Mouse (Mus musculus): ENCODE measurements around the gene Oprl1. TPM values are rescaled to one million over a fixed set of nuclear protein-coding genes. Genes with fewer than 3 reads are reported as not detected.

The Oprl1 gene
- polyA plus RNA-seq, 1 experiment from 2014 or later: 7.5 TPM

GRCm38 (mm10) chr2:181684713-181685112, 30.1 kb upstream of the Oprl1 start:
- Histone ChIP-seq H3K36me3 (ENCODE audit: control insufficient read depth, insufficient read depth, low read length) (peaks cover 5% of the 10 kb centered on the region; the same call in 1 of the 2 replicates), H3K27me3 (ENCODE audit: control insufficient read depth, insufficient read depth, low read length) (no peaks in the 10 kb centered on the region), H3K4me2 (no peak overlapping the region), H3K9ac (ENCODE audit: low read depth, low read length) (no peak overlapping the region), H3K27ac (ENCODE audit: low read depth, low read length) (no peak overlapping the region), H3K4me1 (ENCODE audit: control insufficient read depth, insufficient read depth, low read length) (peaks cover 3% of the 10 kb centered on the region; the same call in 1 of the 2 replicates), H3K9me3 (replicated peaks; ENCODE audit: control insufficient read depth, low read length) (no peaks in the 10 kb centered on the region), H3K4me3 (ENCODE audit: low read depth, low read length) (no peak overlapping the region)
- 57% methylated on average over 1 of the region's 1 CpGs for WGBS (ENCODE audit: insufficient replicate concordance)
- ATAC-seq (replicated peaks; ENCODE audit: insufficient number of reproducible peaks, low FRiP score, low TSS enrichment): no peak

- Histone ChIP-seq H3K9ac (ENCODE audit: low read depth, low read length) (no peak overlapping the region), H3K4me3 (ENCODE audit: low read depth, low read length) (no peak overlapping the region), H3K4me1 (ENCODE audit: control insufficient read depth, insufficient read depth, low read length) (peaks cover 3% of the 10 kb centered on the region; the same call in 1 of the 2 replicates), H3K9me3 (replicated peaks; ENCODE audit: control insufficient read depth, low read length) (no peaks in the 10 kb centered on the region), H3K27me3 (ENCODE audit: control insufficient read depth, insufficient read depth, low read length) (no peaks in the 10 kb centered on the region), H3K27ac (ENCODE audit: low read depth, low read length) (no peak overlapping the region), H3K36me3 (ENCODE audit: control insufficient read depth, insufficient read depth, low read length) (peaks cover 5% of the 10 kb centered on the region; the same call in 1 of the 2 replicates), H3K4me2 (no peak overlapping the region)
- 79% methylated on average over 4 of the region's 4 CpGs for WGBS (ENCODE audit: insufficient replicate concordance)
- ATAC-seq (replicated peaks; ENCODE audit: insufficient number of reproducible peaks, low FRiP score, low TSS enrichment): no peak
These were observed 29.1 kb upstream of the Oprl1 start for GRCm38 (mm10) chr2:181685686-181686085.

GRCm38 (mm10) chr2:181687586-181687985, 27.2 kb upstream of the Oprl1 start:
- no peak overlapping the region; the same call in 1 of the 2 replicates for H3K9ac ChIP-seq (ENCODE audit: low read depth, low read length)
- H3K36me3 ChIP-seq (ENCODE audit: control insufficient read depth, insufficient read depth, low read length): peaks cover 5% of the 10 kb centered on the region; the same call in 1 of the 2 replicates
- peaks cover 5% of the 10 kb centered on the region; the same call in 1 of the 2 replicates for H3K4me1 ChIP-seq (ENCODE audit: control insufficient read depth, insufficient read depth, low read length)
- H3K4me3 ChIP-seq (ENCODE audit: low read depth, low read length): no peak overlapping the region
- H3K4me2 ChIP-seq: no peak overlapping the region
- no peaks in the 10 kb centered on the region for H3K9me3 ChIP-seq (replicated peaks; ENCODE audit: control insufficient read depth, low read length)
- no peaks in the 10 kb centered on the region for H3K27me3 ChIP-seq (ENCODE audit: control insufficient read depth, insufficient read depth, low read length)
- no peak overlapping the region for H3K27ac ChIP-seq (ENCODE audit: low read depth, low read length)
- ATAC-seq (replicated peaks; ENCODE audit: insufficient number of reproducible peaks, low FRiP score, low TSS enrichment): no peak
- WGBS (ENCODE audit: insufficient replicate concordance): 88% methylated on average over 8 of the region's 8 CpGs

GRCm38 (mm10) chr2:181689466-181690160, 25.2 kb upstream of the Oprl1 start:
- Histone ChIP-seq H3K36me3 (ENCODE audit: control insufficient read depth, insufficient read depth, low read length) (peaks cover 5% of the 10 kb centered on the region; the same call in 1 of the 2 replicates), H3K4me2 (no peak overlapping the region), H3K4me3 (ENCODE audit: low read depth, low read length) (no peak overlapping the region), H3K4me1 (ENCODE audit: control insufficient read depth, insufficient read depth, low read length) (peaks cover 10% of the 10 kb centered on the region), H3K27ac (ENCODE audit: low read depth, low read length) (no peak overlapping the region), H3K9ac (ENCODE audit: low read depth, low read length) (no peak overlapping the region), H3K27me3 (ENCODE audit: control insufficient read depth, insufficient read depth, low read length) (no peaks in the 10 kb centered on the region), H3K9me3 (replicated peaks; ENCODE audit: control insufficient read depth, low read length) (no peaks in the 10 kb centered on the region)
- 82% methylated on average over 10 of the region's 10 CpGs for WGBS (ENCODE audit: insufficient replicate concordance)
- no peak for ATAC-seq (replicated peaks; ENCODE audit: insufficient number of reproducible peaks, low FRiP score, low TSS enrichment)

- no peaks in the 10 kb centered on the region for H3K9me3 ChIP-seq (replicated peaks; ENCODE audit: control insufficient read depth, low read length)
- no peak overlapping the region for H3K4me3 ChIP-seq (ENCODE audit: low read depth, low read length)
- H3K36me3 ChIP-seq (ENCODE audit: control insufficient read depth, insufficient read depth, low read length): peaks cover 5% of the 10 kb centered on the region; the same call in 1 of the 2 replicates
- H3K4me1 ChIP-seq (ENCODE audit: control insufficient read depth, insufficient read depth, low read length): peaks cover 10% of the 10 kb centered on the region
- H3K27me3 ChIP-seq (ENCODE audit: control insufficient read depth, insufficient read depth, low read length): peaks cover 3% of the 10 kb centered on the region; the same call in 1 of the 2 replicates
- H3K4me2 ChIP-seq: no peak overlapping the region
- no peak for ATAC-seq (replicated peaks; ENCODE audit: insufficient number of reproducible peaks, low FRiP score, low TSS enrichment)
- H3K27ac ChIP-seq (ENCODE audit: low read depth, low read length): no peak overlapping the region
- no peak overlapping the region for H3K9ac ChIP-seq (ENCODE audit: low read depth, low read length)
- 78% methylated on average over 6 of the region's 6 CpGs for WGBS (ENCODE audit: insufficient replicate concordance)
These were observed 23.7 kb upstream of the Oprl1 start for GRCm38 (mm10) chr2:181691083-181691482.

GRCm38 (mm10) chr2:181691571-181691970, 23.2 kb upstream of the Oprl1 start:
- Histone ChIP-seq H3K4me2 (no peak overlapping the region), H3K27ac (ENCODE audit: low read depth, low read length) (no peak overlapping the region), H3K27me3 (ENCODE audit: control insufficient read depth, insufficient read depth, low read length) (peaks cover 3% of the 10 kb centered on the region; the same call in 1 of the 2 replicates), H3K4me3 (ENCODE audit: low read depth, low read length) (0 out of 2 replicates have a peak overlapping the region, but pooled peaks have one; percentile 1), H3K4me1 (ENCODE audit: control insufficient read depth, insufficient read depth, low read length) (peaks cover 10% of the 10 kb centered on the region), H3K9ac (ENCODE audit: low read depth, low read length) (no peak overlapping the region), H3K9me3 (replicated peaks; ENCODE audit: control insufficient read depth, low read length) (no peaks in the 10 kb centered on the region), H3K36me3 (ENCODE audit: control insufficient read depth, insufficient read depth, low read length) (peaks cover 2% of the 10 kb centered on the region; the same call in 1 of the 2 replicates)
- ATAC-seq (replicated peaks; ENCODE audit: insufficient number of reproducible peaks, low FRiP score, low TSS enrichment): no peak
- 83% methylated on average over 4 of the region's 4 CpGs for WGBS (ENCODE audit: insufficient replicate concordance)

GRCm38 (mm10) chr2:181692304-181692703, 22.5 kb upstream of the Oprl1 start:
- WGBS (ENCODE audit: insufficient replicate concordance): 83% methylated on average over 3 of the region's 3 CpGs
- H3K9me3 ChIP-seq (replicated peaks; ENCODE audit: control insufficient read depth, low read length): no peaks in the 10 kb centered on the region
- no peak for ATAC-seq (replicated peaks; ENCODE audit: insufficient number of reproducible peaks, low FRiP score, low TSS enrichment)
- H3K9ac ChIP-seq (ENCODE audit: low read depth, low read length): no peak overlapping the region
- peaks cover 7% of the 10 kb centered on the region; the same call in 1 of the 2 replicates for H3K27me3 ChIP-seq (ENCODE audit: control insufficient read depth, insufficient read depth, low read length)
- H3K4me2 ChIP-seq: peak overlapping the region; percentile 95
- H3K4me1 ChIP-seq (ENCODE audit: control insufficient read depth, insufficient read depth, low read length): peaks cover 10% of the 10 kb centered on the region
- H3K4me3 ChIP-seq (ENCODE audit: low read depth, low read length): no peak overlapping the region
- peaks cover under 1% of the 10 kb centered on the region; the same call in 1 of the 2 replicates for H3K36me3 ChIP-seq (ENCODE audit: control insufficient read depth, insufficient read depth, low read length)
- no peak overlapping the region for H3K27ac ChIP-seq (ENCODE audit: low read depth, low read length)

GRCm38 (mm10) chr2:181693339-181694280, 21.2 kb upstream of the Oprl1 start, which contains the start of gene Rgs19:
Rgs19 (minus strand) TSS chr2:181693977.
- peaks cover 10% of the 10 kb centered on the region for H3K4me1 ChIP-seq (ENCODE audit: control insufficient read depth, insufficient read depth, low read length)
- H3K27ac ChIP-seq (ENCODE audit: low read depth, low read length): peak within 1 kb of the TSS; percentile 59
- H3K9ac ChIP-seq (ENCODE audit: low read depth, low read length): peak within 1 kb of the TSS; percentile 85
- under 1% methylated on average over 75 of the region's 75 CpGs for WGBS (ENCODE audit: insufficient replicate concordance)
- peak within 1 kb of the TSS; percentile 95 for H3K4me2 ChIP-seq
- H3K4me3 ChIP-seq (ENCODE audit: low read depth, low read length): peak within 1 kb of the TSS; percentile 69
- H3K9me3 ChIP-seq (replicated peaks; ENCODE audit: control insufficient read depth, low read length): no peaks in the 10 kb centered on the region
- H3K36me3 ChIP-seq (ENCODE audit: control insufficient read depth, insufficient read depth, low read length): no peaks in the 10 kb centered on the region; the same call in 1 of the 2 replicates
- peaks cover 7% of the 10 kb centered on the region; the same call in 1 of the 2 replicates for H3K27me3 ChIP-seq (ENCODE audit: control insufficient read depth, insufficient read depth, low read length)
- ATAC-seq (replicated peaks; ENCODE audit: insufficient number of reproducible peaks, low FRiP score, low TSS enrichment): peak; percentile 71

Measured in heart, embryonic 11.5 days (tissue).